Mouse (Mus musculus) kidney, adult 8-10 months (tissue): ENCODE data around the gene Safb.
"Not testable (repeated sequence)": the region's sequence is repeated elsewhere in the genome, so short reads cannot be mapped to it uniquely, and the experiment has no call there.

Source experiments
- DNase-seq, 2 experiments: peaks; one replicate each; pipeline ENCODE4 v3.0.0; 2022

Safb gene

GRCm38 (mm10) chr17:56611861-56612564, 27.4 kb downstream of the Safb start:
- peak; percentile 49 to 54 for DNase-seq

GRCm38 (mm10) chr17:56612565-56612939, 27.9 kb downstream of the Safb start:
- not testable (repeated sequence) for DNase-seq

GRCm38 (mm10) chr17:56613236-56613844, 28.7 kb downstream of the Safb start, which contains the start of gene Rpl36:
Gene Rpl36, plus strand, starts transcription at chr17:56613416.
- DNase-seq, result peak; percentile 94 to 98

- DNase-seq, result not testable (repeated sequence)
These were observed 29.3 kb downstream of the Safb start for GRCm38 (mm10) chr17:56613893-56614292.

- DNase-seq, result no peak
These were observed 29.9 kb downstream of the Safb start for GRCm38 (mm10) chr17:56614391-56615135.

GRCm38 (mm10) chr17:56615136-56615784, 30.6 kb downstream of the Safb start:
- DNase-seq, result no peak

GRCm38 (mm10) chr17:56615792-56616191, 31.2 kb downstream of the Safb start:
- DNase-seq, result no peak

GRCm38 (mm10) chr17:56616725-56617124, 32.1 kb downstream of the Safb start:
- DNase-seq, result no peak

GRCm38 (mm10) chr17:56617628-56618027, 33.0 kb downstream of the Safb start:
- no peak for DNase-seq

- no peak for DNase-seq
These were observed 40.9 kb downstream of the Safb start for GRCm38 (mm10) chr17:56625495-56625894.

GRCm38 (mm10) chr17:56626260-56626659, 41.6 kb downstream of the Safb start:
- no peak for DNase-seq

GRCm38 (mm10) chr17:56626754-56627470, 42.3 kb downstream of the Safb start, which contains the start of gene Lonp1:
Gene Lonp1, minus strand, starts transcription at chr17:56626887.
- peak; percentile 98 for DNase-seq

GRCm38 (mm10) chr17:56627530-56628277, 43.1 kb downstream of the Safb start, which contains the start of gene Catsperd:
Gene Catsperd, plus strand, starts transcription at chr17:56628143.
- peak; percentile 64 to 74 for DNase-seq

GRCm38 (mm10) chr17:56629800-56630781, 45.5 kb downstream of the Safb start:
- DNase-seq, result not testable (repeated sequence)

- no peak for DNase-seq
These were observed 47.2 kb downstream of the Safb start for GRCm38 (mm10) chr17:56631807-56632206.

GRCm38 (mm10) chr17:56634023-56634422, 49.4 kb downstream of the Safb start:
- DNase-seq, result no peak

- no peak for DNase-seq
These were observed 58.6 kb downstream of the Safb start for GRCm38 (mm10) chr17:56643237-56643636.

GRCm38 (mm10) chr17:56647546-56647945, 62.9 kb downstream of the Safb start:
- no peak for DNase-seq

GRCm38 (mm10) chr17:56651801-56652200, 67.2 kb downstream of the Safb start:
- peak; percentile 21 to 64 for DNase-seq

- no peak for DNase-seq
These were observed 70.1 kb downstream of the Safb start for GRCm38 (mm10) chr17:56654771-56655170.
